Mouse (Mus musculus) neural tube, embryonic 13.5 days (tissue): ENCODE measurements around the gene Gtpbp3. TPM values are rescaled to one million over a fixed set of nuclear protein-coding genes. Genes with fewer than 3 reads are reported as not detected.

ENCODE experiments used
- polyA plus RNA-seq: library from polyadenylated mRNA; unstranded; fragments of >200 nt; fragmentation: Nextera tagmentation; extraction: Ambion mirVana; gene quantifications from 2 replicates; pipeline ENCODE4 v1.2.1, GENCODE M21; 2015

The Gtpbp3 gene
- polyA plus RNA-seq, 1 experiment from 2014 or later = 12.0 TPM

Other genes with a start within 250 kb of the Gtpbp3 start
- gene Myo9b, start 215.4 kb upstream of the Gtpbp3 start, polyA plus RNA-seq = 17.9 and 18.6 TPM in 2 replicates
- gene Haus8, start 215.2 kb upstream of the Gtpbp3 start, polyA plus RNA-seq = 51.9 and 64.3 TPM in 2 replicates
- 109 and 111 TPM in 2 replicates for gene Use1, start 121.3 kb upstream of the Gtpbp3 start, polyA plus RNA-seq
- gene Ocel1, start 116.8 kb upstream of the Gtpbp3 start, polyA plus RNA-seq = 4.3 and 6.0 TPM in 2 replicates
- 27.9 and 30.3 TPM in 2 replicates for gene Nr2f6, start 106.1 kb upstream of the Gtpbp3 start, polyA plus RNA-seq
- gene Ushbp1, start 92.3 kb upstream of the Gtpbp3 start, polyA plus RNA-seq = 6.1 and 7.3 TPM in 2 replicates
- 96.0 and 96.6 TPM in 2 replicates for gene Babam1, start 91.2 kb upstream of the Gtpbp3 start, polyA plus RNA-seq
- gene Ankle1, start 82.1 kb upstream of the Gtpbp3 start, polyA plus RNA-seq = 8.2 and 8.4 TPM in 2 replicates
- gene Abhd8, start 24.4 kb upstream of the Gtpbp3 start, polyA plus RNA-seq = 127 and 145 TPM in 2 replicates
- gene Mrpl34, start 23.1 kb upstream of the Gtpbp3 start, polyA plus RNA-seq = 208 and 237 TPM in 2 replicates
- gene Dda1, start 18.9 kb upstream of the Gtpbp3 start, polyA plus RNA-seq = 217 and 231 TPM in 2 replicates
- 6.1 and 7.8 TPM in 2 replicates for gene Ano8, start 2.1 kb upstream of the Gtpbp3 start, polyA plus RNA-seq
- 20.8 and 22.2 TPM in 2 replicates for gene Plvap, start 23.6 kb downstream of the Gtpbp3 start, polyA plus RNA-seq
- gene Ccdc194, start 37.6 kb downstream of the Gtpbp3 start, polyA plus RNA-seq = 0.17 and 0.24 TPM in 2 replicates
- gene Bst2, start 49.4 kb downstream of the Gtpbp3 start, polyA plus RNA-seq = 16.0 and 23.4 TPM in 2 replicates
- gene Mvb12a, start 54.8 kb downstream of the Gtpbp3 start, polyA plus RNA-seq = 56.2 and 60.7 TPM in 2 replicates
- 0.25 TPM in 1 of 2 replicates, not detected in the other for gene Tmem221, start 70.8 kb downstream of the Gtpbp3 start, polyA plus RNA-seq
- gene Nxnl1, start 78.5 kb downstream of the Gtpbp3 start, polyA plus RNA-seq = not detected in 2 replicates
- 81.7 and 82.0 TPM in 2 replicates for gene Slc27a1, start 80.8 kb downstream of the Gtpbp3 start, polyA plus RNA-seq
- 191 and 213 TPM in 2 replicates for gene Pgls, start 104.1 kb downstream of the Gtpbp3 start, polyA plus RNA-seq
- gene Fam129c, start 109.5 kb downstream of the Gtpbp3 start, polyA plus RNA-seq = 7.8 and 8.5 TPM in 2 replicates
- gene Colgalt1, start 122.9 kb downstream of the Gtpbp3 start, polyA plus RNA-seq = 66.8 and 67.2 TPM in 2 replicates
- 16.6 and 17.7 TPM in 2 replicates for gene Unc13a, start 183.7 kb downstream of the Gtpbp3 start, polyA plus RNA-seq
- 3.9 and 4.0 TPM in 2 replicates for gene Jak3, start 188.2 kb downstream of the Gtpbp3 start, polyA plus RNA-seq
- 0.46 and 1.0 TPM in 2 replicates for gene Insl3, start 201.1 kb downstream of the Gtpbp3 start, polyA plus RNA-seq
- 0.42 and 0.59 TPM in 2 replicates for gene B3gnt3, start 213.7 kb downstream of the Gtpbp3 start, polyA plus RNA-seq
- gene Fcho1, start 237.6 kb downstream of the Gtpbp3 start, polyA plus RNA-seq = 54.2 and 55.0 TPM in 2 replicates